Mouse (Mus musculus) ovary, adult 18-20 months (tissue): ENCODE data around the gene Cyfip1.
A peak's percentile ranks its signal among the peaks of the same experiment; 100 is the strongest.

ENCODE experiments used
- DNase-seq: peaks from one replicate; pipeline ENCODE4 v3.0.0; 2022; ENCODE audit warnings: low spot score, mixed read lengths

Gene Cyfip1

GRCm38 (mm10) chr7:55956054-55956453 is 114.5 kb downstream of the Cyfip1 start:
- DNase-seq, result no peak

GRCm38 (mm10) chr7:55957178-55957577 is 115.6 kb downstream of the Cyfip1 start:
- DNase-seq, result no peak

GRCm38 (mm10) chr7:55957916-55958315 is 116.4 kb downstream of the Cyfip1 start:
- DNase-seq, result no peak

GRCm38 (mm10) chr7:55959801-55960200 is 118.3 kb downstream of the Cyfip1 start:
- DNase-seq, result no peak

- DNase-seq, result no peak
Measured at GRCm38 (mm10) chr7:55960506-55960905, 119.0 kb downstream of the Cyfip1 start.

- DNase-seq, result peak; percentile 81
Measured at GRCm38 (mm10) chr7:55962004-55962908, 120.7 kb downstream of the Cyfip1 start, which contains the start of gene Nipa2. Gene Nipa2, minus strand, starts transcription at chr7:55962476.

GRCm38 (mm10) chr7:55966866-55967460 is 125.4 kb downstream of the Cyfip1 start:
- DNase-seq, result no peak

- DNase-seq, result no peak
Measured at GRCm38 (mm10) chr7:55968258-55968901, 126.8 kb downstream of the Cyfip1 start.

GRCm38 (mm10) chr7:55969415-55969814 is 127.9 kb downstream of the Cyfip1 start:
- DNase-seq, result no peak

- DNase-seq, result no peak
Measured at GRCm38 (mm10) chr7:55974429-55974828, 132.9 kb downstream of the Cyfip1 start.

GRCm38 (mm10) chr7:55981511-55981910 is 140.0 kb downstream of the Cyfip1 start:
- DNase-seq, result no peak
